Mouse (Mus musculus) stomach, postnatal 0 days (tissue): ENCODE results near the gene Slc35b2. TPM values are rescaled to one million over a fixed set of nuclear protein-coding genes. Genes with fewer than 3 reads are reported as not detected.
A peak's percentile ranks its signal among the peaks of the same experiment; 100 is the strongest.

ENCODE experiments used
- ATAC-seq: fragments of 200-750 bp; cut with Nextera tagmentation; 2 replicates; pipeline ENCODE4 v1.8.0; 2017; ENCODE audit not compliant: low FRiP score, low TSS enrichment
- DNase-seq: peaks from one replicate; pipeline ENCODE4 v3.0.0-alpha.2; 2016; ENCODE audit warnings: low spot score
- H3K27ac ChIP-seq: fragments of 300-500 bp; sonication (generic); replicated peaks from 2 replicates; pipeline ENCODE4 v1.5.1; 2014; ENCODE audit warnings: mild to moderate bottlenecking, control low read depth
- H3K27me3 ChIP-seq: fragments of 300-500 bp; sonication (generic); 2 replicates; pipeline ENCODE4 v1.6.1; 2014; ENCODE audit warnings: low read length; ENCODE audit not compliant: control insufficient read depth, insufficient read depth
- H3K36me3 ChIP-seq: fragments of 300-500 bp; sonication (generic); 2 replicates; pipeline ENCODE4 v1.6.1; 2014; ENCODE audit warnings: low read length, mixed read lengths; ENCODE audit not compliant: control insufficient read depth, insufficient read depth
- H3K4me1 ChIP-seq: fragments of 300-500 bp; sonication (generic); replicated peaks from 2 replicates; pipeline ENCODE4 v1.6.1; 2014; ENCODE audit warnings: antibody characterized with exemption; ENCODE audit not compliant: control insufficient read depth, insufficient read depth
- H3K4me2 ChIP-seq: fragments of 300-500 bp; sonication (generic); replicated peaks from 2 replicates; pipeline ENCODE4 v1.6.1; 2014; ENCODE audit warnings: low read depth, mild to moderate bottlenecking, control low read depth, moderate library complexity
- H3K4me3 ChIP-seq: fragments of 300-500 bp; sonication (generic); 2 replicates; pipeline ENCODE4 v1.5.1; 2014; ENCODE audit warnings: low read depth, low read length, control low read depth
- H3K9ac ChIP-seq: fragments of 300-500 bp; sonication (generic); 2 replicates; pipeline ENCODE4 v1.6.1; 2014; ENCODE audit warnings: mild to moderate bottlenecking, low read length, control low read depth, mixed read lengths
- H3K9me3 ChIP-seq: fragments of 300-500 bp; sonication (generic); 2 replicates; pipeline ENCODE4 v1.6.1; 2016; ENCODE audit warnings: low read length; ENCODE audit not compliant: control insufficient read depth
- CTCF ChIP-seq: IDR thresholded peaks from 2 replicates; pipeline ENCODE4 v1.5.1; 2016; ENCODE audit warnings: antibody characterized with exemption, low read depth, mild to moderate bottlenecking, moderate library complexity
- EP300 ChIP-seq: optimal IDR thresholded peaks from 2 replicates; pipeline ENCODE3; 2016; ENCODE audit warnings: antibody characterized with exemption
- WGBS: fragments of 180-500 bp; shearing (Covaris S2); extraction: QIAGEN DNeasy Blood & Tissue Kit; methylation state at CpG from one replicate; pipeline ENCODE4 v1.1.7; 2014; 5-methylcytosine and 5-hydroxymethylcytosine counted together
- polyA plus RNA-seq: library from polyadenylated mRNA; unstranded; fragments of >200 nt; fragmentation: Nextera tagmentation; extraction: Ambion mirVana; gene quantifications from 2 replicates; pipeline ENCODE4 v1.2.1, GENCODE M21; 2015

Slc35b2 gene
- polyA plus RNA-seq, 1 experiment from 2014 or later: 72.7 TPM

DNA sequence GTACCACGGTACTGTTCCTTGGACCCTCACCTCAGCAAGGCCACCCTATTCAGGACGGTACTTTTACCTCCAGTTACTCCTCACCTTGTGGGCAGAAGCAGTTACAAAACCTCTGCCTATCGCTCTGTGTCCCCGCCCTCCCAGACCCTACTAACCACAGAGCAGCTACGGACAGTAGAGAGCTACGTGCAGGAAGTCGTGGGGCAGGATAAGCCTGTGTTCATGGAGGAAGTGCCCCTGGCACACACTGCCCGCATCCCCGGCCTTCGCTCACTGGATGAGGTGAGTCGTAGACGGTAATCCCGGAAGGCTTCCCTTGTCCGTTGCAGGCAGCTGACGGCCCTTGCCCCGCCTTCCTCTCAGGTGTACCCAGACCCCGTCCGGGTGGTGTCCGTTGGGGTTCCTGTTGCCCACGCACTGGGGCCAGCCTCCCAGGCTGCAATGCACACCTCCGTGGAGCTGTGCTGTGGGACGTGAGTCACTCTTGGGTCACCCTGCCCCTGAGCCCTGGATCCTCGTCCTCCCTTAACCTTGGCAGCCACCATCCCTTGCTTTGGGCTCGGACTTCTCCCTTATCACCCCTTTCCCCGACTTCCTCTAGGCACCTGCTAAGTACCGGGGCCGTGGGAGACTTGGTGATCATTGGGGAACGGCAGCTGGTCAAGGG is 46.0 kb upstream of the Slc35b2 start:
- no peak for ATAC-seq
- 89% methylated on average over 28 of the region's 28 CpGs for WGBS
- no peak overlapping the region for H3K27ac ChIP-seq
- DNase-seq: no peak
- TF ChIP-seq CTCF (no peak), EP300 (no peak)
- H3K36me3 ChIP-seq: no peaks in the 10 kb centered on the region
- no peak overlapping the region for H3K4me2 ChIP-seq
- no peaks in the 10 kb centered on the region for H3K27me3 ChIP-seq
- H3K4me3 ChIP-seq: no peak overlapping the region
- no peaks in the 10 kb centered on the region for H3K9me3 ChIP-seq
- no peaks in the 10 kb centered on the region for H3K4me1 ChIP-seq
- no peak overlapping the region for H3K9ac ChIP-seq

DNA sequence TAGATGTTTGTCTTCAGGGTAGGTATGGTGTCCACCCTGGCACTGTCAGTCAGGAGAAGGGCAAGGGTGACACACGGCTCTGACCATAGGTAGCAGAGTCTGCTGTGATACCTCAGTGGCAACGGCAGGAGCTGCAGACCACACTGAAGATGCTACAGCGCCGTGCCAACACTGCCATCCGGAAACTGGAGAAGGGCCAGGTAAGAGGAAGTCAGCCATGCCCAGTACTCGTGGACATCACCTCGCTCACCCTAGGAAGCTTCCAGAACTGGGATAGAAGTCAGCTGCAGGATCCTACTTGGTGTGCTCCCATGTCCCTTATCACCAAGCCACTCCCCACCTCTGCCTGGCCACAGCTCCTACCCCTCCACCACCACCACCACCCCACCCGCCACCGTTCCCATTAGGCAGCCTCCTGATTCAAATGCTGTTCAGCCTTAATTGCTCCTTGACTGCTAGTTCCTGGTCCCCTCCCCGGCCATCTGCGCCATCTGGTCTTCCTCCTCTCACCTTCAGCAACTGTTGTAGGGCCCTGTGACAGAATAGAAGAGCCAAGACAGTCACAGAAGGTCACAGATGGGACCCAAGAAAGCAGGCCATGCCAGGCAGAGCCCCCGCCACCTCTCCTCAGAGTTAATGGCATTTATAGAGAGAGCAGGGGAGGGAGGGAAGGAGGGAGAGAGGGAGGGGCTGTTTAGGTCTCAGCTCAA is 44.8 kb upstream of the Slc35b2 start:
- Histone ChIP-seq H3K4me2 (no peak overlapping the region), H3K4me3 (no peak overlapping the region), H3K4me1 (no peaks in the 10 kb centered on the region), H3K9ac (no peak overlapping the region), H3K27me3 (no peaks in the 10 kb centered on the region), H3K27ac (no peak overlapping the region), H3K36me3 (no peaks in the 10 kb centered on the region), H3K9me3 (no peaks in the 10 kb centered on the region)
- no peak for DNase-seq
- 77% methylated on average over 12 of the region's 12 CpGs for WGBS
- TF ChIP-seq CTCF (no peak), EP300 (no peak)
- ATAC-seq: no peak

GRCm38 (mm10) chr17:45520136-45520535 is 43.5 kb upstream of the Slc35b2 start:
- H3K27ac ChIP-seq: no peak overlapping the region
- H3K4me3 ChIP-seq: no peak overlapping the region
- ATAC-seq (no peak), DNase-seq (no peak)
- no peaks in the 10 kb centered on the region for H3K4me1 ChIP-seq
- 82% methylated on average over 11 of the region's 11 CpGs for WGBS
- no peak overlapping the region for H3K9ac ChIP-seq
- H3K27me3 ChIP-seq: no peaks in the 10 kb centered on the region
- no peak overlapping the region for H3K4me2 ChIP-seq
- TF ChIP-seq EP300 (no peak), CTCF (no peak)
- H3K36me3 ChIP-seq: no peaks in the 10 kb centered on the region
- H3K9me3 ChIP-seq: no peaks in the 10 kb centered on the region

DNA sequence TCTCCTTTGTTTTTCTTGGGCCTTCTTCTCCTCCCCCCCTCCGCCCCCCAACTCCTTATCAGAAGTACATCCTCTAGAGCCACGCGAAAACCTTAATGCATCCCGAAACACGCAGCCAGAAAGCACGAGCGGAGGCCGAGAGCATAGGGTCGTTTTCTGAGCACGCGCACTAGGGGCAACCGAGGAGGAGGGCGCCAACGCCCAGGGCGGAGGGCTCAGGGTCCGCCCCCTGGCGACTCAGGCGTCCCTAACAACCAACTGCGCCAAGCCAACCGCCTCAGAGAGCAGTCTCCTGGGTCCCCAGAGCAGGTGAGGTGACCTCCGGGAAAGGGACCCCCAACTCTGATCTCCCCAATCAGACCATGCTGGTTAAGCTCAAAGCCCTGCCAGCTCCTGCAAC is 40.4 kb upstream of the Slc35b2 start, which contains the start of gene Tcte1:
Gene Tcte1, plus strand, starts transcription at position 172 of the 400 bp plus-strand sequence.
- Histone ChIP-seq H3K27ac (no peak within 1 kb of the TSS), H3K4me1 (no peaks in the 10 kb centered on the region), H3K9me3 (no peaks in the 10 kb centered on the region), H3K36me3 (no peaks in the 10 kb centered on the region), H3K4me2 (peak within 1 kb of the TSS; percentile 44), H3K27me3 (no peaks in the 10 kb centered on the region), H3K4me3 (peak within 1 kb of the TSS; percentile 18; the same call in 1 of the 2 replicates), H3K9ac (no peak within 1 kb of the TSS)
- WGBS: 2% methylated on average over 21 of the region's 21 CpGs
- no peak for ATAC-seq
- TF ChIP-seq EP300: no peak
- no peak for TF ChIP-seq CTCF
- DNase-seq: peak; percentile 37

GRCm38 (mm10) chr17:45524961-45525360 is 38.7 kb upstream of the Slc35b2 start:
- no peak overlapping the region for H3K4me2 ChIP-seq
- no peak overlapping the region for H3K4me3 ChIP-seq
- WGBS: 64% methylated on average over 4 of the region's 4 CpGs
- H3K27ac ChIP-seq: no peak overlapping the region
- no peaks in the 10 kb centered on the region for H3K27me3 ChIP-seq
- ATAC-seq: no peak
- H3K9me3 ChIP-seq: no peaks in the 10 kb centered on the region
- H3K36me3 ChIP-seq: no peaks in the 10 kb centered on the region
- H3K4me1 ChIP-seq: no peaks in the 10 kb centered on the region
- no peak overlapping the region for H3K9ac ChIP-seq
- no peak for DNase-seq
- TF ChIP-seq CTCF (no peak), EP300 (no peak)

GRCm38 (mm10) chr17:45526571-45526970 is 37.1 kb upstream of the Slc35b2 start:
- ATAC-seq (no peak), DNase-seq (no peak)
- WGBS: 22% methylated on average over 5 of the region's 5 CpGs
- TF ChIP-seq EP300: no peak
- TF ChIP-seq CTCF: no peak
- Histone ChIP-seq H3K9ac (no peak overlapping the region), H3K27ac (no peak overlapping the region), H3K36me3 (no peaks in the 10 kb centered on the region), H3K4me2 (no peak overlapping the region), H3K4me1 (no peaks in the 10 kb centered on the region), H3K4me3 (no peak overlapping the region), H3K9me3 (no peaks in the 10 kb centered on the region), H3K27me3 (no peaks in the 10 kb centered on the region)
